Mouse (Mus musculus) intestine, embryonic 16.5 days (tissue): Measurements from ENCODE around the gene Psmd3. TPM values are rescaled to one million over a fixed set of nuclear protein-coding genes. Genes with fewer than 3 reads are reported as not detected.
"Not testable (repeated sequence)": the region's sequence is repeated elsewhere in the genome, so short reads cannot be mapped to it uniquely, and the experiment has no call there.

Experiments
- ATAC-seq: fragments of 200-750 bp; cut with Nextera tagmentation; 2 replicates; pipeline ENCODE4 v1.8.0; 2017; ENCODE audit warnings: moderate TSS enrichment, moderate library complexity
- H3K27ac ChIP-seq: fragments of 300-500 bp; sonication (generic); 2 replicates; pipeline ENCODE4 v1.5.1; 2014; ENCODE audit warnings: mild to moderate bottlenecking, low read length
- H3K27me3 ChIP-seq: fragments of 300-500 bp; sonication (generic); replicated peaks from 2 replicates; pipeline ENCODE4 v1.6.1; 2014; ENCODE audit warnings: low read length, control low read depth, mixed read lengths; ENCODE audit not compliant: control insufficient read depth, insufficient read depth
- H3K36me3 ChIP-seq: fragments of 300-500 bp; sonication (generic); 2 replicates; pipeline ENCODE4 v1.6.1; 2014; ENCODE audit warnings: low read length, control low read depth; ENCODE audit not compliant: control insufficient read depth, insufficient read depth
- H3K4me1 ChIP-seq: fragments of 300-500 bp; sonication (generic); 2 replicates; pipeline ENCODE4 v1.6.1; 2014; ENCODE audit warnings: low read length, control low read depth, mixed read lengths; ENCODE audit not compliant: control insufficient read depth, insufficient read depth
- H3K4me2 ChIP-seq: fragments of 300-500 bp; sonication (generic); 2 replicates; pipeline ENCODE4 v1.6.1; 2014; ENCODE audit warnings: low read depth, low read length, control low read depth
- H3K4me3 ChIP-seq: fragments of 300-500 bp; sonication (generic); 2 replicates; pipeline ENCODE4 v1.5.1; 2014; ENCODE audit warnings: mild to moderate bottlenecking, low read length
- H3K9ac ChIP-seq: fragments of 300-500 bp; sonication (generic); 2 replicates; pipeline ENCODE4 v1.6.1; 2014; ENCODE audit warnings: low read depth, low read length
- H3K9me3 ChIP-seq: fragments of 300-500 bp; sonication (generic); 2 replicates; pipeline ENCODE4 v1.6.1; 2016; ENCODE audit warnings: low read length, control low read depth; ENCODE audit not compliant: control insufficient read depth
- WGBS: fragments of 180-500 bp; shearing (Covaris S2); extraction: QIAGEN DNeasy Blood & Tissue Kit; methylation state at CpG from one replicate; pipeline ENCODE4 v1.1.7; 2014; 5-methylcytosine and 5-hydroxymethylcytosine counted together
- polyA plus RNA-seq: library from polyadenylated mRNA; unstranded; fragments of >200 nt; fragmentation: Nextera tagmentation; extraction: Ambion mirVana; gene quantifications from 2 replicates; pipeline ENCODE4 v1.2.1, GENCODE M21; 2015

The Psmd3 gene
- polyA plus RNA-seq = 169 and 181 TPM in 2 replicates

DNA sequence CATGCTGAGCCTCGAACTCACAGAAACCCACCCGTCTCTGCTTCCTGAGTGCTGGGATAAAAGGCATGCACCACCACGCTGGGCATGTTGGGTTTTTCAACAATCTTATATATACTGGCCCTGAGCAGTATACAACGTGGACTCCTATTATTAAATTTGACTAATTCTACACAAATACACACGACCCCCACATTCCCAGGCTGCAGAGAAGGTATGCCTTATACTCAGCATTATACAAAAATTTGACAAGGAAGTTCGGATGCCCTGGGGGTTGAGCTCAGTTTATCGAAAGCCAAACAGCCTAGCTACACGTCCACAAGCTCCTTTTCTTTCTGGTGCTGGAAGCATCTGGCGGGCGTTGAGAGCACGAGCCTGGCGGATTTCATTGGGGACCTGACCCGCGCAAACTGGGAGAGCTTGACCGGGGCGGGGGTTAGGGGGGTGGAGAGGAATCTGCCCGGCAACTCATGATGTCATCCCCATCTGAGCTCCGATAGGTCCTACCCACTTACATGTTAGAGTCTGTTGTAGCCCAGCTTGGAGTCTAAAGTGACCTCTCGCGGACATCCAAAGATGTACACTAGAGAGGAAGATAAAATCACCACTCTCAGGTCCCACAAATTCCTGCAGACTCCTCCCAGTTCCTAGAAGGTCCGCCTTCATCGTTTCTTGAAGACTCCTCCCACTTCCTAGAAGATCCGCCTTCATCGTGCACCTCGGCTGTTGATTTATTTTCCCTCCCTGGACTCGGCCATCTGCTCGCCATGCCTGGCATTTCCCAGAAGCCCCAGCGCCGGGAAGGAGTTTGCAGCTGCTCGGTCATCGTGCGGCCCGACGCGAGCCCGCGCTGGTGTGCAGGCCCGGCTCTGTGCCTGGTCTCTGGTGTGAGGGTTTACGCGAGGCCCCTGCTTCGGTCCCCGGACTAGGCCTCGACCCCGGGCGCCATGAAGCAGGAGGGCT is at the start of gene Psmd3:
Gene Psmd3 (plus strand): TSS at position 769 of the 960 bp plus-strand sequence.
- peaks cover 10% of the 10 kb centered on the region for H3K36me3 ChIP-seq
- H3K27me3 ChIP-seq = no peaks in the 10 kb centered on the region
- peak within 1 kb of the TSS; percentile 98 for H3K9ac ChIP-seq
- H3K9me3 ChIP-seq = no peaks in the 10 kb centered on the region
- ATAC-seq = peak; percentile 93
- WGBS = 4% methylated on average over 45 of the region's 45 CpGs
- H3K4me2 ChIP-seq = peak within 1 kb of the TSS; percentile 77
- H3K27ac ChIP-seq = peak within 1 kb of the TSS; percentile 71
- peaks cover 3% of the 10 kb centered on the region; the same call in 1 of the 2 replicates for H3K4me1 ChIP-seq
- peak within 1 kb of the TSS; percentile 98 for H3K4me3 ChIP-seq

DNA sequence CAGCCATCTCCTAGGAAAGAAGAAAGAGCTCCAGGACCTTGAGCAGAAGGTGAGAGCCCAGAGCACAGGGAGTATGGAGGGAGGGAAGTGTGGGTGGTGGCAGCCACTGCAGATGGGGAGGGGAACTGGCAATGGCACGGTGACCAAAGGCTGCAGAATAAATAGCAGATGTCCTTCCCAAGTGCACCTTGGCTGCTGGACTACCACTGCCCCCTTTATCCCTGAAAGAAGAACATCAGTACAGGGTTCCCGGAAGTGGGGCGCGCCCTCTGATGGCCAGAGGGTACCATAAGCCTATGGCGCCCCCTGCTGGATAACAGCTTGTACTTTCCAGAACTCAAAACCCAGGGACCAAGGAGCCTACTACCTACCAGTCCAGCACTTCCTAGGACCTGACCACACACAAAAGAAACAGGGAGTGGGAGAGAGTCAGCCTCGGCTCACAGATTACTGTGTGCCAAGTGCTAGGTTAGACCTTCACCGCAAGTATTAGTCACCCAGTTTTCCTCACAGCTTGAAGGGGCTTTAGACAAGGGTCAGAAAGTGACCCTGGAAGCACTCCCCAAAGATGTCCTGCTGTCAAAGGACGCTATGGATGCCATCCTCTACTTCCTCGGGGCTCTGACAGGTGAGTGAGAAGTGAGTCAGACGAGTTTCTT is 46.9 kb upstream of the Psmd3 start:
- ATAC-seq, H3K4me1 ChIP-seq, H3K27ac ChIP-seq, H3K9me3 ChIP-seq, H3K4me3 ChIP-seq, H3K9ac ChIP-seq, H3K4me2 ChIP-seq, H3K36me3 ChIP-seq, H3K27me3 ChIP-seq: not testable (repeated sequence)
- 35% methylated on average over 10 of the region's 10 CpGs for WGBS

DNA sequence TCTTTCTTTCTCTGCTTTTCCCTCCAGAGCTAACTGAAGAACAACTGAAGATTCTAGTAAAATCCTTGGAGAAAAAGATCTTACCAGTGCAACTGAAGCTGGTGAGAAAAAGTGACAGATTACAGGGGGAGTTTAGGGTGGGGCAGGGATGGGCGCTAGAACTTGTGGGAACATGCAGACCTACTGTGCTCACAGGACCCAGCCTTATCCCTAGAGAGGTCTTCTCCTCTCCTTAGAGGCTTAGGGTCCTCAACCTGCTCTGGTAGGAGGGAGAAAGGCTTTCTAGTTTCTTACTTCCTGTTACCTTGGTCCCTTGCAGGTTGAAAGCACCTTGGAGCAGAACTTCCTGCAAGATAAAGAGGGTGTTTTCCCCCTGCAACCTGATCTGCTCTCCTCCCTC is 44.9 kb upstream of the Psmd3 start:
- H3K27me3 ChIP-seq = no peaks in the 10 kb centered on the region
- no peaks in the 10 kb centered on the region for H3K9me3 ChIP-seq
- H3K4me1 ChIP-seq = no peaks in the 10 kb centered on the region
- H3K4me2 ChIP-seq = no peak overlapping the region
- H3K27ac ChIP-seq = no peak overlapping the region
- ATAC-seq = no peak
- no peak overlapping the region for H3K4me3 ChIP-seq
- H3K36me3 ChIP-seq = no peaks in the 10 kb centered on the region
- 93% methylated on average over 1 of the region's 1 CpGs for WGBS
- H3K9ac ChIP-seq = no peak overlapping the region

DNA sequence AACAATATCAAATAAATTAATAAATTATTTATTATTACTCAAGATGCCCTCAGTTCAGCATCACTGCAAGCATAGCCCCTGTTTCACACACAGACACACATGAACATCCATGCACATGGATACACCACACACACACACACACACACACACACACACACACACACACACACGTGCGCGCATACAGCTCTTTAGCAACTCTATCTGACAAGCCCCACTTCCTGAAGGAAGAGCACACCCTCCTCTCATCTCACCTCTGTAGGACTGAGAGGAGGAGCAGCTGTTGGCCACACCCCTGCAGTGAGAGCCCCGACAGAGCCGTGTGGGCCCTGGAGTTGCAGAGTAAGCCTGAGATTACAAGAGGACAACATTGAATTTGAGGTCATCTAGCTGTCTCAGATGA is 42.3 kb upstream of the Psmd3 start:
- ATAC-seq = no peak
- H3K9me3 ChIP-seq = no peaks in the 10 kb centered on the region
- H3K27me3 ChIP-seq = no peaks in the 10 kb centered on the region
- H3K4me3 ChIP-seq = no peak overlapping the region
- 54% methylated on average over 5 of the region's 5 CpGs for WGBS
- no peaks in the 10 kb centered on the region for H3K36me3 ChIP-seq
- H3K4me1 ChIP-seq = no peaks in the 10 kb centered on the region
- H3K4me2 ChIP-seq = no peak overlapping the region
- no peak overlapping the region for H3K27ac ChIP-seq
- no peak overlapping the region for H3K9ac ChIP-seq

DNA sequence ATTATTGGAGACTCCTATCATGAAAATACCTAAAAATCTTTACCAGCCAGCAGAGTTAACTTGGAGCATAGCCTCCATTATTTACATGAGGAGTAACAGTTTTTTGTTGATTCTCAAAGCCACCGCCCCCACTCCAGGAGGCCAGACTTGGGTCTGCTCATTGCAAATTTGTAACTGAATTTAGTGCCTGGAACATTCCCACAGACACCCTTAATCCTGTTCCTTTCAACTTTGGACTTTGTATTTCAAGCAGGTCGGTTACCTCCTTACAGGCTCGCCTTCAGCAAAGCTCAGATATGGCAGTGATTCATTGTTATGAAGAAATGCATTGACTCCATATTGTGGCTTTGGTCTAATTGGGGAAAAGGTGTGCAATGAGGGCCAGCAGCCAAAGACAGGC is 37.6 kb upstream of the Psmd3 start:
- no peak for ATAC-seq
- no peaks in the 10 kb centered on the region for H3K27me3 ChIP-seq
- H3K4me1 ChIP-seq = no peaks in the 10 kb centered on the region
- no peaks in the 10 kb centered on the region for H3K9me3 ChIP-seq
- H3K27ac ChIP-seq = no peak overlapping the region
- H3K36me3 ChIP-seq = no peaks in the 10 kb centered on the region
- no peak overlapping the region for H3K4me3 ChIP-seq
- no peak overlapping the region for H3K4me2 ChIP-seq
- H3K9ac ChIP-seq = no peak overlapping the region
- 63% methylated on average over 3 of the region's 3 CpGs for WGBS

DNA sequence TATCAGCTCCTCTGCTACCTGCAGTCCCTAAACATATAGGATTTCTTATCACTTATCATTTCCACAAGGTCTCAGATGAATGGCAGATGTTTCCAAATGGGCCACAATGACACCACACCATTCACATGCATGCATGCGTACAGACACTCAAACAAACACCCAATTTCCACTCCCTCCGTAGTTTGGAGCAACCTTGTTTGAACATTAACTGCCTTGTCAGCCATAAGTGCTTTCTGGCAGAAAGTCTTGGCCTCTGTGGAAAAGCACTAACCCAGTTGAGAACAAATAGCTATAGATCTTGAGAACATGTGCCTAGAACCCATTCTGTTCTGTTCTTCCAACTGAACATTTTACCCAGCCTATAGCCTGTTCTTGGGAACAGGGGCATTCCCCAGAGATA is 36.4 kb upstream of the Psmd3 start:
- Histone ChIP-seq H3K4me3 (no peak overlapping the region), H3K27me3 (no peaks in the 10 kb centered on the region), H3K4me1 (no peaks in the 10 kb centered on the region), H3K27ac (no peak overlapping the region), H3K4me2 (no peak overlapping the region), H3K36me3 (no peaks in the 10 kb centered on the region), H3K9me3 (no peaks in the 10 kb centered on the region), H3K9ac (no peak overlapping the region)
- WGBS = 58% methylated on average over 2 of the region's 2 CpGs
- ATAC-seq = no peak

DNA sequence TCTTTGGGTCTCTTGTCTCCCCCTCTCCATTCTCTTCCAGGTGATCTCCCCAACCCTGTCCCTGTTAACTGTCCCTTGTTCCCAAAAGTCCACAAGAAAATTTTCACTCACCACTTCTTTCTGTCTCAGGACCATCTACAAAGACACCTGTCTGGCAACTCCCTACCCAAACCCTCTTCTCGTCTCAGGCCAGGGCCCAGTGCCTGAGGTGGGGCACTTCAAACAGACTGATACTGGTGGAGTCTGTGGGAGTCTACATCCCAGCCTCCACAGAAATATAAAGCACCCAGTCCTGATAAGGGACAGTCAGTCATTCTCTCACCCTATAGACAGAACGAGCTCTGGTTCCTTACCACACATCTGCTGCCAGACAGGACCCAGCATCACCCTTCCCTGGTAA is 35.9 kb upstream of the Psmd3 start, which contains the start of gene Gsdma2:
Gene Gsdma2 (plus strand): TSS at position 301 of the 400 bp plus-strand sequence.
- no peaks in the 10 kb centered on the region for H3K9me3 ChIP-seq
- H3K27me3 ChIP-seq = no peaks in the 10 kb centered on the region
- H3K4me1 ChIP-seq = no peaks in the 10 kb centered on the region
- no peak for ATAC-seq
- H3K27ac ChIP-seq = no peak within 1 kb of the TSS
- H3K9ac ChIP-seq = no peak within 1 kb of the TSS
- 33% methylated on average over 2 of the region's 2 CpGs for WGBS
- H3K4me2 ChIP-seq = no peak within 1 kb of the TSS
- H3K36me3 ChIP-seq = no peaks in the 10 kb centered on the region
- no peak within 1 kb of the TSS for H3K4me3 ChIP-seq

DNA sequence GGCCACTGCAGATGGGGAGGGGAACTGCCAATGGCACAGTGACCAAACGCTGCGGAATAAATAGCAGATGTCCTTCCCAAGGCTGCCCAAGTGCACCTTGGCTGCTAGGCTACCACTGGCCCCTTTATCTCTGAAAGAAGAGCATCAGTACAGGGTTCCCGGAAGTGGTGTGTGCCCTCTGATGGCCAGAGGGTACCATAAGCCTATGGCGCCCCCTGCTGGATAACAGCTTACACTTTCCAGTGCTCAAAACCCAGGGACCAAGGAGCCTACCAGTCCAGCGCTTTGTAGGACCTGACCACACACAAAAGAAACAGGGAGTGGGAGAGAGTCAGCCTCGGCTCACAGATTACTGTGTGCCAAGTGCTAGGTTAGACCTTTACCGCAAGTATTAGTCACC is 27.3 kb upstream of the Psmd3 start:
- not testable (repeated sequence) for H3K4me3 ChIP-seq, H3K9ac ChIP-seq, H3K27ac ChIP-seq, H3K36me3 ChIP-seq, H3K27me3 ChIP-seq, H3K4me1 ChIP-seq, H3K4me2 ChIP-seq, H3K9me3 ChIP-seq
- 13% methylated on average over 7 of the region's 7 CpGs for WGBS
- peak; percentile 42 for ATAC-seq

DNA sequence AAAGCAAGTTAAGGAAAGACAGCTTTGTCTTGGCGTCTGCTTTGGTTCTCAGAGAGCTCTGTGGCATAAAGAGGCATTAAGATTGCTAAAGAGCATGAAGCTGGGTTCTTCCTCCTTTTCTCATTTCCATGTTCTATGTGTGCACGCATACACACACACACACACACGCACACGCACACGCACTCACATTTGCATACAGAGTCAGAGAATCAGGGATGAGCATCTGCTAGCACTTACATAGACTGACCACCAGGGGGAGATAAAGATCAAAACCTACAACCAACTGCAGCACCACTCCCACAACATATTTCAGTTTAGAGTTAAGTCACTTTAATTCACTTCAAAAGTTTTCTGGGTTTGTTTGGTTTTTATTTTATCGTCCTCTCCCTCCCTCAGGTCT is 21.8 kb upstream of the Psmd3 start:
- no peak overlapping the region for H3K4me2 ChIP-seq
- no peaks in the 10 kb centered on the region for H3K4me1 ChIP-seq
- peak; percentile 46; the same call in 1 of the 2 replicates for ATAC-seq
- H3K9me3 ChIP-seq = no peaks in the 10 kb centered on the region
- H3K4me3 ChIP-seq = no peak overlapping the region
- no peak overlapping the region for H3K27ac ChIP-seq
- no peaks in the 10 kb centered on the region for H3K36me3 ChIP-seq
- 7% methylated on average over 6 of the region's 6 CpGs for WGBS
- H3K27me3 ChIP-seq = no peaks in the 10 kb centered on the region
- H3K9ac ChIP-seq = no peak overlapping the region
